Mouse (Mus musculus) olfactory bulb, adult 2 months (tissue): ENCODE data around the gene Fbxo41.

Experiments
- CTCF ChIP-seq: fragments of 200-500 bp; IDR thresholded peaks from 2 replicates; pipeline ENCODE4 v1.5.1; 2012; ENCODE audit warnings: low read depth, mild to moderate bottlenecking, low read length, moderate library complexity; ENCODE audit not compliant: insufficient read depth
- POLR2A ChIP-seq: fragments of 200-500 bp; IDR thresholded peaks from 2 replicates; pipeline ENCODE4 v1.6.1; 2012; ENCODE audit warnings: mild to moderate bottlenecking, low read depth, low read length, moderate library complexity; ENCODE audit not compliant: insufficient read depth

DNA sequence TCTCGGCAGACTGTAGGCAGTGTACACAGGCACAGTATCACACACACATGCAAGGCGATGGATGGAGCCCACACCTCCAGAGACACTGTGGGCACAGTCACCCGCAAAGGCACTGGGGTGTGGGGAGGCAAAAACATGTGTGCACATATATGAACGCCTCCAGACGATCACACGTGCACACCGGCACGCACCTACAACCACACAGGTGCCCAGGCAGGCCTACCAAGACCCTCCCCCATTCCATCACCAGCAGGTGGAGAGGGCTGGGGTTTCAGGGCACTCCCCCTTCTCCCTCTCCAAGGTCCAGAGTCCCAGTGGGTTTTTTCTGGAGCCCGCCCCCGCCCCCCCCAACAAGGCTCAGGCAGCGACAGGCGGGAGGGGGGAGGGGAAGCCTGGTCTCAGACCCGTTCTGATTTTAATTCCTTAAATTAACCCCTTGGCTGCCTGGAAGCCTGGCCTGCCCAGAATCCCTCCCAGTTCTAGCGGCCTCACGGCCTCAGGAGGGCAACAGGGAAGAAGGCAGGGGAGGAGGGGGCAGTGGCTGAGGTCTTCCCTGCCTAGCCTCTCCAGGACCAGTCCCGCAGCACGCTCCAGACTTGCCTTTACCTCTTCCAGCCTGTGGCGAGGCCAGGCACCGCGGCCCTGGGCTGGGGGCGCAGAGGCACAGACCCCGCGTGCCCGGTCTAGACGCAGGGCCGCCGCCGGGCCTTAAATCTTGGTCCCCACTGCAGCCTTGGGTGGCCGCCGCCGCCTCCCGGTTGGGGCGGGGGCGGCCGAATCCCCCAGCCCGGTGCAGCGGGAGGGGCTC is 487 bp downstream of the Fbxo41 start:
- TF ChIP-seq CTCF = no peak; the same call in 1 of the 2 replicates
- no peak for TF ChIP-seq POLR2A
